ENCODE assay signal across 35 mouse cellular contexts in genomic region chr7:90352183-90352582, GRCm38 (mm10).
"Had no signal": no experiment of that assay in that cellular context is flagged by ENCODE, and none has a peak within 500 bp of the region (broad histone marks: within the 10 kb centered on the region; RNA-seq: fewer than 3 reads in every experiment).

No protein-coding gene starts in this region.

- DNase-seq: heart, postnatal 10 days; heart, postnatal 14 days; heart, postnatal 36 days; heart, postnatal 4 days; kidney, adult 11 months; kidney, adult 18-20 months; kidney, adult 2 months; kidney, adult 8-10 months; kidney, adult 9 months; kidney, postnatal 10 days; kidney, postnatal 14 days; kidney, postnatal 25 days; kidney, postnatal 36 days; kidney, postnatal 4 days; layer of hippocampus, adult 9-11 months; layer of hippocampus, postnatal 36 days had no signal

- ATAC-seq: hindbrain, embryonic 16.5 days; hindbrain, postnatal 0 days; inflammation-experienced regulatory T-cells, adult 6 months; intestine, embryonic 15.5 days; intestine, embryonic 16.5 days had no signal

- H3K27ac ChIP-seq: heart, embryonic 10.5 days; heart, embryonic 13.5 days; heart, embryonic 15.5 days; hindbrain, embryonic 10.5 days; hindbrain, embryonic 12.5 days; hindbrain, embryonic 13.5 days; hindbrain, embryonic 14.5 days; hindbrain, embryonic 15.5 days; hindbrain, postnatal 0 days; intestine, embryonic 15.5 days; kidney, embryonic 15.5 days; kidney, postnatal 0 days; layer of hippocampus, adult 2 months; left cerebral cortex, adult 2 months had no signal

- H3K9me3 ChIP-seq: heart, embryonic 10.5 days; heart, embryonic 12.5 days; heart, embryonic 13.5 days; heart, embryonic 15.5 days; hindbrain, embryonic 10.5 days; hindbrain, embryonic 12.5 days; hindbrain, embryonic 13.5 days; hindbrain, embryonic 15.5 days; intestine, embryonic 15.5 days; kidney, embryonic 15.5 days had no signal

- H3K36me3 ChIP-seq: heart, embryonic 10.5 days; heart, embryonic 12.5 days; heart, embryonic 13.5 days; heart, embryonic 15.5 days; hindbrain, embryonic 10.5 days; hindbrain, embryonic 12.5 days; hindbrain, embryonic 13.5 days; hindbrain, embryonic 15.5 days; intestine, embryonic 15.5 days; kidney, embryonic 15.5 days had no signal

- H3K27me3 ChIP-seq: heart, embryonic 12.5 days; heart, embryonic 13.5 days; heart, embryonic 15.5 days; hindbrain, embryonic 12.5 days; hindbrain, embryonic 13.5 days; hindbrain, embryonic 15.5 days; intestine, embryonic 15.5 days; kidney, embryonic 15.5 days had no signal

- H3K4me3 ChIP-seq: heart, embryonic 10.5 days; heart, embryonic 12.5 days; heart, embryonic 13.5 days; heart, embryonic 15.5 days; hindbrain, embryonic 10.5 days; hindbrain, embryonic 12.5 days; hindbrain, embryonic 13.5 days; hindbrain, embryonic 15.5 days; intestine, embryonic 15.5 days; kidney, embryonic 15.5 days; layer of hippocampus, adult 2 months; left cerebral cortex, adult 2 months had no signal

- H3K9ac ChIP-seq: heart, embryonic 12.5 days; heart, embryonic 13.5 days; heart, embryonic 15.5 days; hindbrain, embryonic 12.5 days; hindbrain, embryonic 13.5 days; hindbrain, embryonic 14.5 days; hindbrain, embryonic 15.5 days; intestine, embryonic 15.5 days; kidney, embryonic 15.5 days had no signal

- H3K4me2 ChIP-seq: heart, embryonic 11.5 days; heart, embryonic 12.5 days; heart, embryonic 13.5 days; heart, embryonic 15.5 days; hindbrain, embryonic 12.5 days; hindbrain, embryonic 13.5 days; hindbrain, embryonic 14.5 days; hindbrain, embryonic 15.5 days; intestine, embryonic 15.5 days; kidney, embryonic 15.5 days had no signal

- H3K4me1 ChIP-seq: hindbrain, embryonic 10.5 days; hindbrain, embryonic 12.5 days; hindbrain, embryonic 13.5 days; hindbrain, embryonic 15.5 days; intestine, embryonic 15.5 days had no signal
